Mouse (Mus musculus): ENCODE measurements around the gene Cox15. TPM values are rescaled to one million over a fixed set of nuclear protein-coding genes. Genes with fewer than 3 reads are reported as not detected.

The Cox15 gene
- 5.2 and 5.3 TPM in 2 replicates for polyA plus RNA-seq (2015; fragmentation: Nextera tagmentation; extraction: Ambion mirVana)

GRCm38 (mm10) chr19:43752489-43753225 is at the start of gene Cox15, which contains the start of gene Cutc:
Gene Cox15, minus strand, starts transcription at chr19:43753000.
Gene Cutc, plus strand, starts transcription at chr19:43752996.
- peaks cover 9% of the 10 kb centered on the region for H3K36me3 ChIP-seq (ENCODE audit: control insufficient read depth, insufficient read depth)
- peak; percentile 95 for ATAC-seq (ENCODE audit: low read depth)
- H3K4me1 ChIP-seq (ENCODE audit: control insufficient read depth, low read depth, low read length), result peaks cover 8% of the 10 kb centered on the region
- H3K9me3 ChIP-seq (replicated peaks; ENCODE audit: control insufficient read depth, low read length), result no peaks in the 10 kb centered on the region
- peak within 1 kb of the TSS; percentile 87 for H3K4me3 ChIP-seq (ENCODE audit: low read depth, low read length)
- under 1% methylated on average over 62 of the region's 62 CpGs for WGBS (ENCODE audit: insufficient replicate concordance)
- no peaks in the 10 kb centered on the region for H3K27me3 ChIP-seq (ENCODE audit: control insufficient read depth, insufficient read depth, low read depth, low read length)
- peak within 1 kb of the TSS; percentile 89 for H3K9ac ChIP-seq (ENCODE audit: low read depth, low read length)
- peak within 1 kb of the TSS; percentile 96 for H3K27ac ChIP-seq (ENCODE audit: low read length)
- H3K4me2 ChIP-seq (ENCODE audit: low read depth, low read length), result peak within 1 kb of the TSS; percentile 81

- Histone ChIP-seq H3K4me2 (ENCODE audit: low read depth, low read length) (no peak overlapping the region), H3K36me3 (ENCODE audit: control insufficient read depth, insufficient read depth) (no peaks in the 10 kb centered on the region), H3K27me3 (ENCODE audit: control insufficient read depth, insufficient read depth, low read depth, low read length) (no peaks in the 10 kb centered on the region), H3K4me1 (ENCODE audit: control insufficient read depth, low read depth, low read length) (no peaks in the 10 kb centered on the region), H3K9ac (ENCODE audit: low read depth, low read length) (no peak overlapping the region), H3K9me3 (replicated peaks; ENCODE audit: control insufficient read depth, low read length) (no peaks in the 10 kb centered on the region), H3K4me3 (ENCODE audit: low read depth, low read length) (no peak overlapping the region), H3K27ac (ENCODE audit: low read length) (no peak overlapping the region)
- WGBS (ENCODE audit: insufficient replicate concordance), result 20% methylated on average over 9 of the region's 9 CpGs
- ATAC-seq (ENCODE audit: low read depth), result no peak
Measured at GRCm38 (mm10) chr19:43801427-43802051, 48.7 kb upstream of the Cox15 start.

- Histone ChIP-seq H3K4me2 (ENCODE audit: low read depth, low read length) (no peak overlapping the region), H3K36me3 (ENCODE audit: control insufficient read depth, insufficient read depth) (no peaks in the 10 kb centered on the region), H3K4me1 (ENCODE audit: control insufficient read depth, low read depth, low read length) (no peaks in the 10 kb centered on the region), H3K9me3 (replicated peaks; ENCODE audit: control insufficient read depth, low read length) (no peaks in the 10 kb centered on the region), H3K4me3 (ENCODE audit: low read depth, low read length) (no peak overlapping the region), H3K9ac (ENCODE audit: low read depth, low read length) (no peak overlapping the region), H3K27ac (ENCODE audit: low read length) (no peak overlapping the region), H3K27me3 (ENCODE audit: control insufficient read depth, insufficient read depth, low read depth, low read length) (no peaks in the 10 kb centered on the region)
- 42% methylated on average over 5 of the region's 5 CpGs for WGBS (ENCODE audit: insufficient replicate concordance)
- peak; percentile 91 for ATAC-seq (ENCODE audit: low read depth)
Measured at GRCm38 (mm10) chr19:43797216-43797615, 44.4 kb upstream of the Cox15 start.

DNA sequence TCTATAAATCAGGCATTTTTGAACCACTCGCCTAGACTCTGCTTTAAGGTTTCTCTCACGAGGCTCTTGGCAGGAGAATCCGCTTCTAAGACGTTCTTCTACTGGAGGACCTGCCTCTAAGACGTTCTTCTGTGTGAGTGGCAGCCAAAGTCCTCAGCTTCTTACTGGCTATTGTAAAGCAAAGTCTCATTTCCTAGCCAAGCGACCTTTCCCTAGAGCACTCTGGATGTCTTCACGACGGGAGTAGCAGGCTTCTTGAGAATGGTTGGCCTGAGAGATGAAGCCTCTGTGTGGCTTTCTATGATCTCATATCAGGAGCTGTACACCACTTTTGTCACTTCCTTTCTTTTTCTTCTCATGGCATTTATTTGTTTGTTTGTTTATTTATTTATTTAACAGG is 42.7 kb upstream of the Cox15 start:
- Histone ChIP-seq H3K27ac (ENCODE audit: low read length) (no peak overlapping the region), H3K4me2 (ENCODE audit: low read depth, low read length) (no peak overlapping the region), H3K4me1 (ENCODE audit: control insufficient read depth, low read depth, low read length) (no peaks in the 10 kb centered on the region; the same call in 1 of the 2 replicates), H3K9ac (ENCODE audit: low read depth, low read length) (no peak overlapping the region), H3K27me3 (ENCODE audit: control insufficient read depth, insufficient read depth, low read depth, low read length) (no peaks in the 10 kb centered on the region), H3K36me3 (ENCODE audit: control insufficient read depth, insufficient read depth) (no peaks in the 10 kb centered on the region), H3K4me3 (ENCODE audit: low read depth, low read length) (no peak overlapping the region), H3K9me3 (replicated peaks; ENCODE audit: control insufficient read depth, low read length) (no peaks in the 10 kb centered on the region)
- 68% methylated on average over 8 of the region's 8 CpGs for WGBS (ENCODE audit: insufficient replicate concordance)
- no peak for ATAC-seq (ENCODE audit: low read depth)

DNA sequence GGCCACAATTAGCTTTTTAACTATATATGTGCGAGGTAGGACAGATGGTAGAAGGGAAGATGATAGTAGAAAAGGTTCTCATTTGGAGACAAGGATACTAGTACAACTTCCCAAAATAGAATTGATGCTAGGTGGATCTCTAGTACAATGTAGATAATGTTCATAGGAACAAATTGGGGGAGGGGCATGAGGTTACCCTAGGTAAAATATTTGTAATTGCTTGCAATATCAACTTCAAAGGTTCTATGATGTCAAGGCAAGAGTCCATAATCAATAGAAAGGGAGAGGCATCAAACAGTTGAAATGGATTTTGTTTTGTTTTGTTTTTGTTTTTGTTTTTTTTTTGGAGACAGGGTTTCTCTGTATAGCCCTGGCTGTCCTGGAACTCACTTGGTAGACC is 41.2 kb upstream of the Cox15 start:
- H3K27me3 ChIP-seq (ENCODE audit: control insufficient read depth, insufficient read depth, low read depth, low read length), result no peaks in the 10 kb centered on the region
- WGBS (ENCODE audit: insufficient replicate concordance), result 51% methylated on average over 1 of the region's 1 CpGs
- no peaks in the 10 kb centered on the region; the same call in 1 of the 2 replicates for H3K4me1 ChIP-seq (ENCODE audit: control insufficient read depth, low read depth, low read length)
- no peak overlapping the region for H3K9ac ChIP-seq (ENCODE audit: low read depth, low read length)
- no peak overlapping the region for H3K4me3 ChIP-seq (ENCODE audit: low read depth, low read length)
- ATAC-seq (ENCODE audit: low read depth), result no peak
- H3K27ac ChIP-seq (ENCODE audit: low read length), result no peak overlapping the region
- no peaks in the 10 kb centered on the region for H3K9me3 ChIP-seq (replicated peaks; ENCODE audit: control insufficient read depth, low read length)
- H3K4me2 ChIP-seq (ENCODE audit: low read depth, low read length), result no peak overlapping the region
- no peaks in the 10 kb centered on the region for H3K36me3 ChIP-seq (ENCODE audit: control insufficient read depth, insufficient read depth)

GRCm38 (mm10) chr19:43792537-43792936 is 39.7 kb upstream of the Cox15 start:
- WGBS (ENCODE audit: insufficient replicate concordance), result 57% methylated on average over 4 of the region's 4 CpGs
- H3K9ac ChIP-seq (ENCODE audit: low read depth, low read length), result no peak overlapping the region
- no peak overlapping the region for H3K4me3 ChIP-seq (ENCODE audit: low read depth, low read length)
- no peaks in the 10 kb centered on the region; the same call in 1 of the 2 replicates for H3K4me1 ChIP-seq (ENCODE audit: control insufficient read depth, low read depth, low read length)
- H3K27ac ChIP-seq (ENCODE audit: low read length), result no peak overlapping the region
- H3K4me2 ChIP-seq (ENCODE audit: low read depth, low read length), result no peak overlapping the region
- no peaks in the 10 kb centered on the region for H3K9me3 ChIP-seq (replicated peaks; ENCODE audit: control insufficient read depth, low read length)
- H3K36me3 ChIP-seq (ENCODE audit: control insufficient read depth, insufficient read depth), result no peaks in the 10 kb centered on the region
- H3K27me3 ChIP-seq (ENCODE audit: control insufficient read depth, insufficient read depth, low read depth, low read length), result no peaks in the 10 kb centered on the region
- no peak for ATAC-seq (ENCODE audit: low read depth)

GRCm38 (mm10) chr19:43789817-43790216 is 37.0 kb upstream of the Cox15 start:
- H3K9ac ChIP-seq (ENCODE audit: low read depth, low read length), result no peak overlapping the region
- H3K36me3 ChIP-seq (ENCODE audit: control insufficient read depth, insufficient read depth), result no peaks in the 10 kb centered on the region
- no peaks in the 10 kb centered on the region for H3K27me3 ChIP-seq (ENCODE audit: control insufficient read depth, insufficient read depth, low read depth, low read length)
- H3K4me2 ChIP-seq (ENCODE audit: low read depth, low read length), result no peak overlapping the region
- no peak for ATAC-seq (ENCODE audit: low read depth)
- no peak overlapping the region for H3K4me3 ChIP-seq (ENCODE audit: low read depth, low read length)
- no peak overlapping the region for H3K27ac ChIP-seq (ENCODE audit: low read length)
- no peaks in the 10 kb centered on the region for H3K9me3 ChIP-seq (replicated peaks; ENCODE audit: control insufficient read depth, low read length)
- WGBS (ENCODE audit: insufficient replicate concordance), result 74% methylated on average over 7 of the region's 7 CpGs
- H3K4me1 ChIP-seq (ENCODE audit: control insufficient read depth, low read depth, low read length), result no peaks in the 10 kb centered on the region; the same call in 1 of the 2 replicates

DNA sequence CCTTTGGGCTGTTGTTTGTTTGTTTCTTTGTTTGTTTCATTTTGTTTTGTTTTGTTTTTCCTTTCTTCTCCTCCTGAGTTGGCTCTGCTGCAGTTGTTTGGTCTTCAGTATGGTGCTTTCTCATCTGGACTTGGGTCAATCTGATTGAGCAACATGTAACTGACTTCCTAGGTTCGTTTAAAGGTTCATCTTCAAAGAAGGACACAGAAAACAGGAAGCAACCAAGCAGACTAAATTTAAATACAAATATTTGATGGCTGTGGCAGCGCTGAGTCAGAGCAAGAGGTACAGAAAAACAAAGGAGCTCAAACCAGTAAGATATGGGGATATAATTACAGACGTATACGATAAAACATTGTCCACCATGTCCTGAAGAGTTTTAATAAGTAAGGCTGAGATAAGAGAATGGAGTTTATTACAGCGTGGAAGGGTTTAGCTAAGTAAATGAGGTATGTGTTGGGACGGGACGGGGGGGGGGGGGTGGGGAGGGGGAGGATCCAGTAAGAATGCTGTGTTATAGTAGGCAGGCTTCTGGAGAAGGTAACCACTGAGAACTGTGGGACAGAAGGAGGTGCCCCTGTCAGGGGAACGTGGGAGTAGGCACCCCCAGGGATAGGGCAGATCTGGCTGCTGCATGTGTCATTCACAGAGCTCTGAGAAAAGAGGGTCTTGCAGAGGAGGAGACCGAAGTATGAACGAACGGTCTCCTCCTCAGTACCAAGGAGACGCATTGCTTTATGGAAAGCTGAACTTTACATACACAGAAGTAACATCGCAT is 33.6 kb upstream of the Cox15 start:
- 52% methylated on average over 13 of the region's 13 CpGs for WGBS (ENCODE audit: insufficient replicate concordance)
- peak overlapping the region; percentile 36 for H3K4me2 ChIP-seq (ENCODE audit: low read depth, low read length)

More for the DNA sequence above, 33.6 kb upstream of the Cox15 start:
- no peaks in the 10 kb centered on the region for H3K36me3 ChIP-seq (ENCODE audit: control insufficient read depth, insufficient read depth)
- H3K9me3 ChIP-seq (replicated peaks; ENCODE audit: control insufficient read depth, low read length), result no peaks in the 10 kb centered on the region
- no peaks in the 10 kb centered on the region for H3K27me3 ChIP-seq (ENCODE audit: control insufficient read depth, insufficient read depth, low read depth, low read length)
- H3K4me1 ChIP-seq (ENCODE audit: control insufficient read depth, low read depth, low read length), result no peaks in the 10 kb centered on the region
- no peak overlapping the region for H3K27ac ChIP-seq (ENCODE audit: low read length)
- H3K9ac ChIP-seq (ENCODE audit: low read depth, low read length), result no peak overlapping the region
- ATAC-seq (ENCODE audit: low read depth), result peak; percentile 44; the same call in 1 of the 2 replicates
- H3K4me3 ChIP-seq (ENCODE audit: low read depth, low read length), result 0 out of 2 replicates have a peak overlapping the region, but pooled peaks have one; percentile 6
